Comparison of ENCODE assay signal across 27 mouse cellular contexts in the genomic region with DNA sequence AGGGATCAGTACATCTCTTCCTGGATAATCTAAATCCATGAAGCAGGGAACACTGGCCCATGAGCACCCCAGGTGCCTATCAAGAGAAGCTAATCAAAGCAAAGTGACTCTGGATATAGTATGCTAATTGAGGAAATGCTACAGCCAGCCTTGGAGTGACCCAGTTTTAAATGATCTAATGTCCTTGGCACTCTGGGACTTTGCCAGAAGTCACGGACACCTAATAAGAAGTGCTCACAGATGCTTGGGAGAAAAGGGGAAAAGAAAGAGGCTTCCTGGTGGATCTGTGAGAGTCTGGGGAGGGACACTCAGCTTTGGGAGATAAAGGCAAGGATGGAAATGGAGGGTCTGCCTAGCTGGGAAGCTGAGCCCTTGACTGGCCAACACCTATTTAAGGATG.
A peak's percentile ranks its signal among the peaks of the same experiment; 100 is the strongest.
DNase-seq lines count a peak whose midpoint lies in the region; ATAC-seq and TF ChIP-seq lines count a peak whose summit lies in the region.
"Had no signal": no experiment of that assay in that cellular context is flagged by ENCODE, and none has a peak within 500 bp of the region (broad histone marks: within the 10 kb centered on the region; RNA-seq: fewer than 3 reads in every experiment).

No protein-coding gene starts in this region.

- H3K27ac ChIP-seq in kidney, adult 2 months (ENCODE audit: insufficient read depth, low read depth, low read length): no peak overlapping the region
- no peak overlapping the region for H3K27ac ChIP-seq in lung, embryonic 16.5 days (ENCODE audit: low read length)
- H3K27ac ChIP-seq: embryonic facial prominence, embryonic 10.5 days; embryonic facial prominence, embryonic 13.5 days; forebrain, embryonic 12.5 days; forebrain, embryonic 15.5 days; heart, embryonic 15.5 days; hindbrain, embryonic 10.5 days; hindbrain, embryonic 13.5 days had no signal

- ATAC-seq in lung, embryonic 16.5 days (ENCODE audit: low read depth): peak; percentile 17; the same call in 1 of the 2 replicates
- ATAC-seq: forebrain, embryonic 15.5 days; hindbrain, embryonic 16.5 days; Patski had no signal

- peak; percentile 11 for DNase-seq in adrenal gland, adult 2 months
- no peak for DNase-seq in adrenal gland, postnatal 14 days
- peak; percentile 36 for DNase-seq in kidney, adult 2 months
- DNase-seq in kidney, postnatal 14 days: no peak
- no peak for DNase-seq in lung, adult 2 months
- DNase-seq in MN1 (ENCODE audit: low spot score): peak; percentile 15
- DNase-seq in thymus, postnatal 25 days: no peak
- DNase-seq: adrenal gland, postnatal 25 days; cerebellum, adult 18-20 months; cerebellum, adult 9-11 months; cerebellum, postnatal 25 days; embryo, embryonic 11 days; gastrocnemius, postnatal 10 days; gastrocnemius, postnatal 36 days; heart, postnatal 36 days had no signal

- no peak for TF ChIP-seq POLR2A in kidney, adult 2 months (IDR thresholded peaks at IDR 0.05; ENCODE audit: low read depth, low read length)
- TF ChIP-seq POLR2A in lung, adult 2 months (IDR thresholded peaks at IDR 0.05; ENCODE audit: borderline replicate concordance, extremely low read depth, low read depth, low read length): no peak

- H3K36me3 ChIP-seq in kidney, adult 2 months (ENCODE audit: control insufficient read depth, insufficient read depth, low read length): no peaks in the 10 kb centered on the region
- H3K36me3 ChIP-seq in lung, embryonic 16.5 days (ENCODE audit: control insufficient read depth, insufficient read depth, low read length): no peaks in the 10 kb centered on the region
- H3K36me3 ChIP-seq: embryonic facial prominence, embryonic 10.5 days; embryonic facial prominence, embryonic 13.5 days; forebrain, embryonic 12.5 days; forebrain, embryonic 15.5 days; heart, embryonic 12.5 days; heart, embryonic 15.5 days; hindbrain, embryonic 10.5 days; hindbrain, embryonic 13.5 days had no signal

- no peak overlapping the region for H3K4me2 ChIP-seq in lung, embryonic 16.5 days (ENCODE audit: low read depth, low read length)
- H3K4me2 ChIP-seq: embryonic facial prominence, embryonic 13.5 days; forebrain, embryonic 12.5 days; forebrain, embryonic 15.5 days; heart, embryonic 12.5 days; heart, embryonic 15.5 days; hindbrain, embryonic 13.5 days had no signal

- 30% methylated on average over 1 of the region's 1 CpGs for WGBS in kidney, adult 2 months
- WGBS in lung, embryonic 16.5 days: 18% methylated on average over 1 of the region's 1 CpGs
- 36% methylated on average over 1 of the region's 1 CpGs for WGBS in lung, adult 2 months

- H3K4me3 ChIP-seq in kidney, adult 2 months (ENCODE audit: insufficient read depth, low read depth, low read length): no peak overlapping the region
- H3K4me3 ChIP-seq in lung, embryonic 16.5 days (ENCODE audit: low read length): no peak overlapping the region
- H3K4me3 ChIP-seq in lung, adult 2 months (replicated peaks; ENCODE audit: extremely low read depth, low read depth, low read length): no peak overlapping the region
- H3K4me3 ChIP-seq: embryonic facial prominence, embryonic 10.5 days; embryonic facial prominence, embryonic 13.5 days; erythroblast, embryonic 14.5 days; forebrain, embryonic 12.5 days; forebrain, embryonic 15.5 days; heart, embryonic 12.5 days; heart, embryonic 15.5 days; hindbrain, embryonic 10.5 days; hindbrain, embryonic 13.5 days had no signal

- H3K9ac ChIP-seq in lung, embryonic 16.5 days (ENCODE audit: low read length): no peak overlapping the region
- H3K9ac ChIP-seq: embryonic facial prominence, embryonic 13.5 days; forebrain, embryonic 12.5 days; forebrain, embryonic 15.5 days; heart, embryonic 12.5 days; heart, embryonic 15.5 days; hindbrain, embryonic 13.5 days had no signal

- no peak for TF ChIP-seq CTCF in kidney, adult 2 months (conservative IDR thresholded peaks at IDR 0.05; ENCODE audit: insufficient read depth, insufficient read length, low read depth, low read length)
- TF ChIP-seq CTCF in lung, adult 2 months (IDR thresholded peaks at IDR 0.05; ENCODE audit: insufficient read depth, low read length): no peak

- H3K9me3 ChIP-seq in lung, embryonic 16.5 days (ENCODE audit: control insufficient read depth, low read length): no peaks in the 10 kb centered on the region
- H3K9me3 ChIP-seq: embryonic facial prominence, embryonic 10.5 days; embryonic facial prominence, embryonic 13.5 days; forebrain, embryonic 12.5 days; forebrain, embryonic 15.5 days; heart, embryonic 12.5 days; heart, embryonic 15.5 days; hindbrain, embryonic 10.5 days; hindbrain, embryonic 13.5 days had no signal

- no peaks in the 10 kb centered on the region for H3K27me3 ChIP-seq in kidney, adult 2 months (replicated peaks; ENCODE audit: control insufficient read depth, insufficient read depth, low read length)
- no peaks in the 10 kb centered on the region for H3K27me3 ChIP-seq in lung, embryonic 16.5 days (ENCODE audit: control insufficient read depth, insufficient read depth, low read depth, low read length)
- H3K27me3 ChIP-seq: embryonic facial prominence, embryonic 13.5 days; forebrain, embryonic 12.5 days; forebrain, embryonic 15.5 days; heart, embryonic 12.5 days; heart, embryonic 15.5 days; hindbrain, embryonic 13.5 days; Patski had no signal

- H3K4me1 ChIP-seq in kidney, adult 2 months (ENCODE audit: control insufficient read depth, insufficient read depth, low read length): peaks cover 6% of the 10 kb centered on the region; the same call in 1 of the 2 replicates
- H3K4me1 ChIP-seq in lung, embryonic 16.5 days (replicated peaks; ENCODE audit: control insufficient read depth, insufficient read depth, low read length): 0 out of 2 replicates have a peak, but pooled peaks cover 3% of the 10 kb centered on the region
- H3K4me1 ChIP-seq in lung, adult 2 months (ENCODE audit: control insufficient read depth, insufficient read depth, low read length): no peaks in the 10 kb centered on the region
- H3K4me1 ChIP-seq: embryonic facial prominence, embryonic 10.5 days; embryonic facial prominence, embryonic 13.5 days; forebrain, embryonic 12.5 days; forebrain, embryonic 15.5 days; heart, embryonic 15.5 days; hindbrain, embryonic 10.5 days; hindbrain, embryonic 13.5 days had no signal

Comparison
In these comparisons a context has a peak if more than half of its experiments do, and no peak if none do; other contexts are left out.
1. DNase-seq: peak in adrenal gland, adult 2 months (single experiment), kidney, adult 2 months (single experiment) and MN1 (single experiment); none in adrenal gland, postnatal 14 days (single experiment), kidney, postnatal 14 days (single experiment), lung, adult 2 months (single experiment) and thymus, postnatal 25 days (single experiment).